Mouse (Mus musculus): ENCODE measurements around the gene Depdc1b.

DNA sequence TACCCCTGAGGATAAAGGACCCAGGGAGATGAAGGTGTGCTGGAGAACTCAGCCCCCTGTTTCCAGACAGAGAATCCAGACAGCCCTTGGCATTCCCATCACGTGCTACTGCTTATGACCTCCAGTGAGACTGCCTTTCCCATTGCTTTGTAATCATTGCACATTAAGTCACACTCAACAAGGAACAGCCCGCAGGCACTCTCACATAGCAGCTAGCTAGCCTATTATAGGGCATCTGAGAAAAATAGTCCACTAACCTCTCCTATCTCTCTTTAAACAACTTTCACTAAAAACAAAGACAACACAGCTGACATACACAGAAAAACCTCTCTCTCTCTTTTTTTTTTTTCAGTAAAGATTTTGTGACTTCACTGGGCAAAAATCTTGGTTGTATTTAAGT, 113.5 kb downstream of the Depdc1b start:
- TF ChIP-seq CTCF (IDR thresholded peaks at IDR 0.05; ENCODE audit: extremely low read depth, insufficient read depth, insufficient read length, insufficient replicate concordance), result no peak
- no peak for TF ChIP-seq POLR2A (IDR thresholded peaks at IDR 0.05; ENCODE audit: low read depth, low read length)

Measured in spleen, adult 2 months (tissue).